Mouse (Mus musculus): ENCODE data around the gene Gpc1.

The Gpc1 gene

GRCm38 (mm10) chr1:92833987-92834706 is 2.7 kb downstream of the Gpc1 start:
- peak; percentile 66 for DNase-seq (ENCODE audit: low spot score)

DNA sequence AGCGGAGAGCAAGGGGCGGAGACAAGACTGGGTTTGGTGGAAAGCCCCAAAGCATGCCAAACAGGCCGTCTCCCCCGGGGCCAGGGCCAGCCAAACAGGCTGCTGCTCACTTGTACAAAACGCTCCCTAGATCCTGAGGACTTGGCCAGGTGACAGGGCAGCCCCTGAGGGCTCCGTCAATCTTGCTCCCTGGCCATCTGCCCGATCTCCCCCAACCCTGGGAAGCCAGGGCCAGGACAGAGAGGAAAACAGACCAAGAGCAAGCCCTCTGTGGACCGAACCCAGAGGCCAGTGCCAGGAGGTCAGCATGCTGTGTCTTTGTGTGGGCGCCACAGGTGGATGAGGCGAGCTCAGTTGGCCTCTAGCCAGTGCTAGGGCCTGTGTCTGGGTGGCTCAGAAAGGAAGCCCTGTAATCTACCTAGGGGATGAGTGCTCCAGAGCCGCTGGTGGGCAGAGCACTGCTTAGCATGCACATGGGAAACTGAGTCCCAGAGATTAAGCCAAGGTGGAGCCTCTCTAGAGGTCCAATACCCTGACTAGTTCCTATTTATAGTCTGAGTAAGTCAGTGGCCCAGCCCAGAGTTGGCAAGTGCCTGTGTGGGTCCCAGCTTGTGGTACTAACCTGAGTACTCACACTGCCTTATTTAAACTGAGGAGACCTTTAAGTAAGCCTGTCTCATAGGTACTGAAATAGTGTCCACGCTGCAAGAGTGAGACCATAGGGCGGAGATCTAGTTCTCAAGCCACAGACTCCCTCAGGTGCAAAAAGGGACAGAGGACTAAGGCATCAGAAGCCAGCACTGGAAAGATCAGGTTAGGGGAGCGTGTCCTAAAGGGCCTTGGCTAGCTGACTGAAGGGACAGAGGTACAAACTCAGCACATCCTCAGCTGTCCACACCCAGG is 6.7 kb downstream of the Gpc1 start:
- peak; percentile 18 for DNase-seq (ENCODE audit: low spot score)

DNA sequence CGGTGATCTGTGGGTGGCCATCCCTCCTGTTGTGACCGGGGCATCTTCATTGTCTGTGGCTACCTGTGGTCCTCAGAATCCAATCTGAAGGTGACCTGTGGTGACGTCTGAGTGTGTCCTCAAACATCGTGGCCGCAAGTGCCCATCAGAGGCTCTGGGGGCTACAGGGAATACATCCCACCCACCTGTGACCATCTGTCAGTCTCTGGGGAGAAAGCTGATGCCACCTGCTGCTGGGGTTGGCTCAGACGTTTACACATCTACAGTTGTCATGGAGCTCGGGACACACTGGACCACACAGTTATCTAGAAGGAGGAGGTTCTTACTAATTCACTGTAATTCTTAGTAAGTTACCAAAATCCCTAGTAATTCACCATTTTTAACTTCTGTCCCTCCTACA is 7.8 kb downstream of the Gpc1 start:
- DNase-seq (ENCODE audit: low spot score) = no peak

- DNase-seq (ENCODE audit: low spot score) = no peak
Measured at GRCm38 (mm10) chr1:92840231-92840890, 8.9 kb downstream of the Gpc1 start.

DNA sequence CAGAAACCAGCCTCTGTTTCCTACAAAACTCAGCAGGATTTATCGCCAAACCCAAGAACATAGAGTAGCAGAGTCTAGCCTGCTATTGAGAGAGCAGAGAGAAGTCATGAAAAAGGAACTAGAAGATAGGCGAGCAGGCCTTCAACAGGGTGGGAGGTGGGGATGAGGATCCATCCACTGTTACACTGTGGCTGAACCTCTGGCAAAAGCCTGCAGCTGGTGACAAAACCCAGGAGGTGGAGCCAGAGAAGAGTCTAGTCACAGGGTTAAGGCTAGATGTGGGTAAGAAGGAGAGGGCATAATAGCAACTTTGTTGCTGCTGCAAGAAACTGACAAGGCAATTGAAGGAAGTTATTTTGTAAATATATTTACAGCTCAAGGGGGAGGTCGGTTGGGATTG is 10.0 kb downstream of the Gpc1 start:
- DNase-seq (ENCODE audit: low spot score) = no peak

DNA sequence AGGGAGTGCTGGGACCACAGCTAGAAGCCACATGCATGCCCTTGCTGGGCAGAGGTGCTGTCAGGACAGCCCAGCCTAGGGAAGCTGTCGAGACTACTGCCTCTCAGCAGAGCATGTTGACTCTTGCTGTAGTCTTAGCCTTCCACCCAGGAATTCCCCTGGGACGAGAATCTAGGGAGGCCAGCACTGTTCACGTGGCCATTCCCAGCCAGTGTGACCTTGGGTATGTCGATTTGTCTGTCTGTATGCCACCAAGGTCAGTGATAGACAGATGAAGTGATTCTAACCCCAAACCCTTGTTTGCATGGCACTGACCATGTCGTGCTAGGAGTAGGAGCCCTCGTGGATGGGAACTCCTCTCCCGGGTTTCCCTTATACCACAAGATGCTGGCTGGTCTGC is 14.4 kb downstream of the Gpc1 start:
- no peak for DNase-seq (ENCODE audit: low spot score)

DNA sequence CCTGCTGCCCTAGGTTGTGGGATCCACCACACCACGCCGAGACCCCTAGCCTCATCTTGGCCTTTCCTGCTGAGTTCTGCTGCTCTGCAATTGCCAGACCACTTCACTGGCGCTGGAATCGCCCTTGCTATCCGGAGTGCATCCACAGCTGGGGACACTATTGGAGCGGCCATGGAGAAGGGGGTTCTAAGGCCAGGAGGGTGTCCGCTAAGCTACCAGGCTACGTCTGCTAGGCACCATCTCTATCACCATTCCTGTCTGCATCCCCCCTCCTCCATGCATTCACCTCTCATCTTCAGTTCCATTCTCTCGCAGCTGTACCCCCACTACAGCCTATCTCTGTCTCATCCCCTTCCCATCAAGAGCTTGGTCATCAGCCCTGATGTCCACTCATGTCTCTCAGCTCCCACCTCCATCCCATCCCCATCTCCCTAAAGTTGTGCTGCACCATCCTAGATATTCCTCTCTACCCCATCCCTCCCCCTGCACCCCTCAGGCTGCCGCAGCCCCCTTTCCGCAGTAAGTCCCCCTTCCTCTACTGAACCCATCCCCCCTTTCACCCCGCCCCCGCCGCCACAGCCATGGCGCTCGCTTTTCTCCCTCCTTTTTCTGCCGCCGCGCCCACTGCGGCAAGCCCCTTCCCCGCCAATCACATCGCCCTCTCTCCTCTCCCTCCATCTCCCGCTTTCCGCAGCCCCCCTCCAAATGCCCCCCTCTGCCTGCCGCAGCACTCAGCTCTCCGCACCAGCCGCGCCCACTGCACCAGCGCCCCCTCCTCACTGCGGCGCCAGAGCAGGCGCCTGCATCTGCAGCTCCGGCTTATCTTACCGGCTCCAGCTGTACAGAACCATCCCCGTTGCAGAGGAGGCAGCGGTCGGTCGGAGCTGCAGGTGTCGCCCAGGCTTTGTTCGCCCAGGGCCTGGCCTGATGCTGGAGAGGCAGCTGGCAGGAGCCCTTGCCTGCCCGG is 16.7 kb downstream of the Gpc1 start:
- DNase-seq (ENCODE audit: low spot score) = no peak

DNA sequence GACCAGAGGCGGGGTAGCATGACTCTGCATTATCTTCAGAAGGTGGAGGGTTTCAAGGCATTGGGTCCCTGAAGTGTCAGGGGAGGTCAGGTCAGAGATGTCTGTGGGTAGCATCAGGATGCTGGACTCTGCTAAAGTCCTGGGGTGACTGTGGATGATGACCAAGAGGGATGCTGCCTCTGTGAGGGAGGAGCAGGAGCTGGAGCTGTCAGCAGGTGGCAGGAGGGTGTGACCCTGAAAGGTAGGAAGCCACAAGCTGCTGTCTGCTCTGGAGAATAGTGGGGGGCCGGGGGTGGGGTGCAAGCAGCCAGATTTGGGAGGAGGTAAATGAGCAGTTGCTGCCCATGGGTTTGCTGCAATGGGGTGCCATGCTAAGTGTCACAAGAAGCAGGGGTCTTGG is 18.0 kb downstream of the Gpc1 start:
- DNase-seq (ENCODE audit: low spot score) = no peak

- DNase-seq (ENCODE audit: low spot score) = no peak
Measured at GRCm38 (mm10) chr1:92849938-92850574, 18.6 kb downstream of the Gpc1 start.

DNA sequence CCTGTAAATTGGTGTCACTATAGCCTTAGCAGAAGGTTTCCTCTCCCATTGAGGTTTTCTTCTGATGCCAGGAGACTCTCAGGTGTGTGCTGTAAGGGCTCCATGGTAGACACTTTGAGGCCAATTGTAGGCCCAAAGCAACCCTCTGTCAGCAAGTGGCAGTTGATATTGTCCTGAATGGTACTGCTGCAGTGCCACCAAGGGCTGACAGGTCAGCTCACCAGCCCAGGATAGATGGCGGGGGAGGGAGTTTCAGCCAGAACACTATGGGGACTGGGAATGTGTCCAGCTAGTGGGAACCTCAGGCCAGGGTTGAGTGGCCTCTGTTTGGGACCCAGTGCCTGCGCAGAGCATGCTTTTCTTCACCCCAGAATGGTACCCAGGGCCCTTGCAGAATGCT is 21.0 kb downstream of the Gpc1 start:
- DNase-seq (ENCODE audit: low spot score) = no peak

DNA sequence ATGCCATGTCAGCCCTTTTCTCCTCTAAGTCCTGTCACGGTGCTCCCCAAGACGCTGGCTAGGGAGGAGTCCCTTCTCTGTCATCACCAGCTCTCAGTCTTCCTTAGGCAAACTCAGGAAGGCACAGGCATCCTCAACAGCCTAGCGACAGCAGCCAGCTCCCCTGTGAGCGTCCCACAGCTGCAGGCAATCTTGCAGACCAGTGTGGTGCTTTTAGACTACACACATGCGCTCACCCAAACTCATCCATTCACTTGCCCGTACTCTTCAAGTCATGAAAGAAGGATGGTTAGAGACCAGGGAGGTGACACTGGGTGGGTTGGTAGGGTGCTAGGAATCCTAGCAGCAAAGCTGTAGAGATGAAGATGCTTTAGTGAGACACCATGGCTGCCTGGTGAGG is 30.1 kb downstream of the Gpc1 start:
- DNase-seq (ENCODE audit: low spot score) = no peak

- DNase-seq (ENCODE audit: low spot score) = no peak
Measured at GRCm38 (mm10) chr1:92863268-92863667, 31.8 kb downstream of the Gpc1 start.

- no peak for DNase-seq (ENCODE audit: low spot score)
Measured at GRCm38 (mm10) chr1:92866170-92866569, 34.7 kb downstream of the Gpc1 start.

- DNase-seq (ENCODE audit: low spot score) = no peak
Measured at GRCm38 (mm10) chr1:92869985-92870384, 38.5 kb downstream of the Gpc1 start.

DNA sequence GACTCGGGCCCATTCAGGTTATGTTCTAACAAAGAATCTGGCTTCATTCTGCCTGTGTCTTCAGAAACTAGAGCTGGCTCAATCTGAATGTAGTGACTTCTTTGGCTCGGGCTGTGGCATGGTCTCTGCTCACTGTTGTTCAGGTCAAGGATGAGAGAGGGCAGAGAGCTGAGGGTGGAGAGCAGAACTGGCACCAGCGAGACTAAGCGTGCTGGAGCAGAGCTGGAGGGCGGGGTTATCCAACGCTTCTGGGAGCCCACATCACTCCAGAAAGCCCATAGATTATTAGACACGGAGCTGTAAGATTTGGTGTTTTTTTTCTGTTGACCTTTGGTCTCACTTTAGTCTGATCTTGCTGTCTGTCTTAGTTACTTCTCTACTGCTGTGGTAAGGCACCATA is 41.2 kb downstream of the Gpc1 start:
- no peak for DNase-seq (ENCODE audit: low spot score)

- no peak for DNase-seq (ENCODE audit: low spot score)
Measured at GRCm38 (mm10) chr1:92874011-92874410, 42.6 kb downstream of the Gpc1 start.

DNA sequence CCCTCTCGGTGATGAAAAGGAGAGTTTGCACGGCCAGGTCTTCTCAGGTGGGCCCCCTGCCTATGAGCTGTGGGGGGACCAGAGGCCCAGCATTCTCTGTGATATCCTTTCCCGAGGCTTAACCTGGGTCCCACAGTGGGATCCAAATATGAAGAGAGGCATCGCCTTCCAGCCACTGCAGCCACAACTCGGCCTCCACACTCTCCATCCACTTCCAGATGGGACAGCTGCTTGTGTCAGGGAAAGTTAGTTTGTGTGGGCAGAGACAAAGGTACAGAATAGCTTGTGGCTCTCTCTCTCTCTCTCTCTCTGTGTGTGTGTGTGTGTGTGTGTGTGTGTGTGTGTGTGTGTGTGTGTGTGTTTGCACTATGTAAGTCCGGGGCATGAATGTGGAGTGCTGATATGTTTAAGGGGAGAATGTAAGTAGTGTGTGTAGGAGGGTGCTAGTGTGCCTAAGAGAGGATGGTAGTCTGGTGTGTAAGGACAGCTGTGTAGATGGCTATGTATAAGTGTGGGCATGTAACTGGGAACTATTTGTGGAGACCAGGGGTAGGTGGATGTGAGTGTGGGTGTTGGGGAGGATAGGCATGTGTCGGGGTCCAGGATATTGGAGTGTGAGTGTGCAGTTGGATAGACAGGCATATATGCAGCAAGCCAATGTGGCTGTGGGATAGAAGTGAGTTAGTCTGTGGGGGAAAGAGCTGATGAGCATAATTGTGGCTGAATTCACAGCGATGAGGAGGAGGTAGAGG is 44.1 kb downstream of the Gpc1 start:
- DNase-seq (ENCODE audit: low spot score) = no peak

- DNase-seq (ENCODE audit: low spot score) = no peak
Measured at GRCm38 (mm10) chr1:92877431-92877978, 46.1 kb downstream of the Gpc1 start.

DNA sequence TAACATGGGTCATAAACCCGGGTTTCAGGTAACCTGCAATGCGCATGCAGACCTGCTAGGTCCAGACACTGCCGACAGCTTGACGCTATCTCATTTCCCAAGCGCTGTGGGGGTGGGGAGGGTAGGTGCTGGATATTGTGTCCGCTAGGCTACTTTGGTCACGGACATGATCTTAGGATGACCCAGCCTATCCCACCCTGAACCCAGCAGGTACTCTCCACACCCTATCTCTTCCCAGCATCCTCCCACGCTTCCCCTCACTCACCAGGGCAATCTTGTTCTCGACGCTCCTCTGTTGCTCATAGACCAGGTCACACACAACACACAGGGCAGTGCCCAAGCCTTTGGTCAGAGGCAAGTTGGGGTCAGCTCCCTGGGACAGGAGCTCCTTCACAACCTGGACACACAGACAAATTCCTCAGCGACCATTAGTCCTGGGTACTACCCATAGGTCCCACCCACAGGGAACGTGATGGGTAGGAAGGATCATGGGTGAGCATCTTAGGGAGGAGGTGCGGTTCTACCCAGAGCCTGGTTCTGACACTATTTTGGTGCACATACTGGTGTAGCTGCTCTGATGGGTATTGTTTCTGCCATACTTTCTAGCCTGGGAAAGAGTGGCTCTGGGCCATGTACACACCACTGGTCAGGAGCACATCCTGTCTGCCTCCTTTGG is 46.8 kb downstream of the Gpc1 start:
- DNase-seq (ENCODE audit: low spot score) = no peak

- no peak for DNase-seq (ENCODE audit: low spot score)
Measured at GRCm38 (mm10) chr1:92879266-92879665, 47.8 kb downstream of the Gpc1 start.
